Mouse (Mus musculus) skeletal muscle tissue, adult 2 months (tissue): Measurements from ENCODE around the gene D430019H16Rik.

Source experiments
- DNase-seq: peaks from one replicate; pipeline ENCODE4 v3.0.0-alpha.2; 2012; ENCODE audit warnings: low read depth, low spot score

The D430019H16Rik gene

DNA sequence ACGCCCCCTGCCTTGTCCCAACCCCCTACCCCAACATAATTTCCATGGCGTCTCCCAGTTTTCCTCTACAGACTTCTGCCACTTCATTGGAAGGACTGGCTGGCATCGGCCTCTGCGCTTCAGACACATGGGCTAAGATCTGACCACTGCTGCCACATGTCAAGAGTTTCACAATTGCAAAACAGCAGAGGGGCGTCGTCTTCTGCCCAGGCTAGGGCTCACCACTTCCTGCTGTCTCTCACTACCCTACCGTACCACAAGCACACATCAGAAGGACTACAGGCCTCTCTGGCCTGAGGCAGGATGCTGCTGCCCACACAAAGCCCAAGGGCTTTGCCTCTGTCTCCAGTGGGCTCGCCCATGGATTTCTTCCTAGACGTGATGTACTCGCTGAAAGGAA, 86.0 kb downstream of the D430019H16Rik start:
- no peak for DNase-seq

DNA sequence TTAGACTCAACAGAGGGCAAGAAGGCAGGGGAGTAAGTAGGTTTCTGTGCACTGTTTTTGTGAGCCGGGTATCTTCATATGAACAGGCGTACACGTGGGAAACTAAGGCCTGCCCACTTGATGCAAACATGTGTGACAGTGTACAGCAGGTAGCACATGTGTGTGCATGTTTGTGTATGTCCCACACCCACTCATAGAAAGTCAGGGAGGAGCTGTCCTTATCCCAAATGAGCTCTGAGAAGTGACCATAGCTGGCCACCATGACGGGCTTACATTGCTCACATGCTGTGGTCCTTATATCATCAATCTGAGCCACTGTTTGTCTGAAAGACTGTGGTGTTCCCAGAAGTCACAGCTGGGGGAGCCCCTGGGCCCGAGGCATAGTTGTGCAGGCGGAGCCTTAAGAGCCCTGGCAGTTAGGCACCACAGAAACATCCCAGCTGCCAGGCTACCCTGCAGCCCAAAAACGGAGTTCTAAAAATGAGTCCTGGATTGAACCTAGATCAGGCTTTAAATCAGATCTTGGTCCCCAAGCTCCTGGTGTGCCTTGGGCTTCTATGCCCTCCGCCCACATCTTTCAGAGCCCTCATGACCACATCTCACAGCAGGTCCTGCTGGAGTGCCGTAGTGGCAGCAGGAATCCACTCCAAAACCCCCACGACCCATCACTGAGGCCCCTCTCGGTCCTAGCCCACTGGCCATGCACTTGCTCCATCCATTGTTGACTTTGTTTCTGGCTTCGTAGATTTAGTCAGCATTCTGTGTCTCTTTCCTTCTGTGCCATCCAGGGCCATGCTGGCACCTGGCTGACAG, 88.1 kb downstream of the D430019H16Rik start:
- no peak for DNase-seq

GRCm38 (mm10) chr12:105542513-105542912, 88.9 kb downstream of the D430019H16Rik start:
- no peak for DNase-seq
